Mouse (Mus musculus): Measurements from ENCODE around the gene Sord.

Gene Sord

GRCm38 (mm10) chr2:122240735-122241134, 6.2 kb downstream of the Sord start:
- DNase-seq (ENCODE audit: low read depth): no peak

- no peak for DNase-seq (ENCODE audit: low read depth)
Observed at GRCm38 (mm10) chr2:122241226-122241625, 6.7 kb downstream of the Sord start.

- DNase-seq (ENCODE audit: low read depth): no peak
Observed at GRCm38 (mm10) chr2:122241935-122242334, 7.4 kb downstream of the Sord start.

GRCm38 (mm10) chr2:122243671-122244131, 9.2 kb downstream of the Sord start:
- DNase-seq (ENCODE audit: low read depth): peak; percentile 78

GRCm38 (mm10) chr2:122247786-122248185, 13.2 kb downstream of the Sord start:
- DNase-seq (ENCODE audit: low read depth): no peak

- DNase-seq (ENCODE audit: low read depth): no peak
Observed at GRCm38 (mm10) chr2:122255997-122256396, 21.4 kb downstream of the Sord start.

- no peak for DNase-seq (ENCODE audit: low read depth)
Observed at GRCm38 (mm10) chr2:122260729-122261128, 26.2 kb downstream of the Sord start.

GRCm38 (mm10) chr2:122264690-122265089, 30.1 kb downstream of the Sord start:
- DNase-seq (ENCODE audit: low read depth): no peak

- no peak for DNase-seq (ENCODE audit: low read depth)
Observed at GRCm38 (mm10) chr2:122266407-122267193, 32.1 kb downstream of the Sord start.

GRCm38 (mm10) chr2:122278769-122279168, 44.2 kb downstream of the Sord start:
- DNase-seq (ENCODE audit: low read depth): no peak

- DNase-seq (ENCODE audit: low read depth): no peak
Observed at GRCm38 (mm10) chr2:122284091-122284490, 49.5 kb downstream of the Sord start.

- DNase-seq (ENCODE audit: low read depth): no peak
Observed at GRCm38 (mm10) chr2:122286137-122286536, 51.6 kb downstream of the Sord start.

GRCm38 (mm10) chr2:122294916-122295315, 60.4 kb downstream of the Sord start:
- no peak for DNase-seq (ENCODE audit: low read depth)

- no peak for DNase-seq (ENCODE audit: low read depth)
Observed at GRCm38 (mm10) chr2:122297271-122298095, 62.9 kb downstream of the Sord start.

- DNase-seq (ENCODE audit: low read depth): no peak
Observed at GRCm38 (mm10) chr2:122298096-122298499, 63.5 kb downstream of the Sord start, which contains the start of gene Duox2. Gene Duox2 (minus strand): TSS chr2:122298449.

GRCm38 (mm10) chr2:122298596-122299490, 64.3 kb downstream of the Sord start, which contains the start of gene Duoxa2:
Gene Duoxa2 (plus strand): TSS chr2:122298900.
- no peak for DNase-seq (ENCODE audit: low read depth)

- DNase-seq (ENCODE audit: low read depth): no peak
Observed at GRCm38 (mm10) chr2:122299911-122300655, 65.5 kb downstream of the Sord start.

GRCm38 (mm10) chr2:122300656-122301020, 66.1 kb downstream of the Sord start:
- DNase-seq (ENCODE audit: low read depth): no peak

GRCm38 (mm10) chr2:122301081-122301920, 66.8 kb downstream of the Sord start:
- DNase-seq (ENCODE audit: low read depth): no peak

- no peak for DNase-seq (ENCODE audit: low read depth)
Observed at GRCm38 (mm10) chr2:122301921-122302573, 67.5 kb downstream of the Sord start.
